Mouse (Mus musculus): ENCODE results near the gene Piezo1. TPM values are rescaled to one million over a fixed set of nuclear protein-coding genes. Genes with fewer than 3 reads are reported as not detected.
A peak's percentile ranks its signal among the peaks of the same experiment; 100 is the strongest.

Gene Piezo1
- total RNA-seq, 4 experiments from 2014 or later, result 5.6 to 6.7 (median 6.1) TPM

DNA sequence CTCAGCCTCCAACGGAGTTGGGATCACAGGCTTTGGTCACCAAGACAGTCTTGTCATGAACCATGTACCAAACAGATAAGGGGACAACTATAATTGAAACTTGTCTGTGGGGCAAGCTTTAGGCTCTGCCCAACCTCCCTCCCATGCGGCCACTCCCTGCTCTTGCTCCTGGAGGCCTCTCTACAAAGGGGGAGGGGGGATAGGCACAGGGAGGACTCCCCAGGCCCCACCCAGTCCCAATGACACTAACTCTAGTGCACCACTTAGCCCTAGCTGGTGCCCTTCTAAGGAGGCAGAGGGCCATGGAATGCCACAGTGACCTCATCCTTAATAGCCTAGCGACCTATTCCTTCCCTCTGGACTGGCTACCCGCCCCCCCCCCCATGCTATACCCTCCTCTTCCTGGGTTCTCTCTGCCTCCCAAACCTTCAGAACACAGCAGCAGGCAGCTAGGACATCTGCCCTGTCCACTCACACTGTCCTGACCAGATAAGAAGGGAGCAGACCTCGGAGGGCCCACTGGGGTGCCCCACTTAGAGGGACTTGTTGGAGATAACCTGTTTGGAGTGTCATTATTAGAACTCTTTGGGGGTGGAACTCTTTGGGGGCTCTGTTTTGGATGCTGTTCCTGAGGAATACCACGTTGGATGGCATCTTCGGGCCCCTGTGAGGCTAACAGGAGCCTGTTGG is 4.9 kb downstream of the Piezo1 start:
- no peak for DNase-seq (ENCODE audit: low spot score in 2 of 2)

- no peak for DNase-seq (ENCODE audit: low spot score in 2 of 2)
Observed at GRCm38 (mm10) chr8:122544138-122544537, 7.0 kb downstream of the Piezo1 start.

- DNase-seq (ENCODE audit: low spot score in 2 of 2), result no peak
Observed at GRCm38 (mm10) chr8:122538310-122539076, 12.6 kb downstream of the Piezo1 start.

DNA sequence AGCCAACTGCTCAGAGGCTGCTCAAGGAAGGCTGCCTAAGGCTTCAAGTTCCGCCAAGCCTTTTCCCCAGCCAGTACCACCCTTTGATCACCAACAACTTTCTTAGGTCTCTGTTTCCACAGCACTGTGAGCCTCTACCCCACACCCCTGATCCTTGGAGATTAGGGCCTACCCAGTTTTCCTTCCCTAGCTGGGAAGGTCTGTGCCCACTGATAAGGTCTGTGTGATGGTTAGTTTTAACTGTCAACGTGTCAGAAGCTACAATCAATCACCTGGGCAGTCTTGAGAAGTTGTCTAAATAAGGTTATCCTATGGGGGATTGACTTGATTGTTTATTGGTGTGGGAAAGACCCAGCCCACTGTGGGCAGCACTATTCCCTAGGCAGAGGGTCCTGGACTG is 13.3 kb downstream of the Piezo1 start:
- DNase-seq (ENCODE audit: low spot score in 2 of 2), result no peak

GRCm38 (mm10) chr8:122537033-122537432 is 14.1 kb downstream of the Piezo1 start:
- DNase-seq (ENCODE audit: low spot score in 2 of 2), result no peak

GRCm38 (mm10) chr8:122531312-122531711 is 19.8 kb downstream of the Piezo1 start:
- DNase-seq (ENCODE audit: low spot score in 2 of 2), result no peak

DNA sequence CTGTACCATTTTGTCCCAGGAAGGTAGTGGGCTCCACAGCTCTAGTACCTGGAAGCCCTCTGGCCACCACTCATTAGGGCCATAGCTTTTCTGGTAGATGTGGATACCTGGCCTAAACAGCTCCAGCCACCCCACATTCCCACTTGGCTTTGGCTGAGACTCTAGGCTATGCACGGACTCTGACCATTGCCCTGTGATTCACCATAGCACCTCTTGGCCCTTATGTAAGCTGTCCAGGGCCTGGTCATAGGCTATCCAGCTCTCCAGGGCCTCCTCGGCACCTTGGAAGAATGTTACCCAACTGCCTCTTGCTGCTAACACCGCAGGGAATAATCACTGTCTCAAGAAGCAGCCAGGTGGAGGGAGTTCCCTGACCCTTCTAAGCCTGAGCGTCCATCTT is 22.0 kb downstream of the Piezo1 start:
- DNase-seq (ENCODE audit: low spot score in 2 of 2), result no peak

DNA sequence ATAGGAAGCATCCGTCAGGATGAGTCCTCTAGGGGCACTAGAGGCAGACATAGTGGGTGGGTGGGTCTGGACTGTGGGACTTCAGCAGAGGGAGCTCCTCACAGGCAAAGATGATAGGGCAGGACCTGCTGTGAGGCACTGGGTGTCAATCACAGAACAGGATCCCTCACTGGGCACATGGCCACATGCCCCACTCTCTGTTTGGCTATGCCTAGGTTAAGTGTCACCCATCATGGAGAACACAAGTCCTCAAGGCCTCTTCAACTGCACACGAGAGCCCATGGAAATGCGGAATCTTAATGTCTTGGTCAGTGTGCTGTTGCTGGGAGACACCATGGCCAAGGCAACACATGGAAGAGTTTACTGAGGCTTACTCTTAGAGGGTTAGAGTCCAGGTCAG is 23.2 kb downstream of the Piezo1 start:
- no peak for DNase-seq (ENCODE audit: low spot score in 2 of 2)

- no peak for DNase-seq (ENCODE audit: low spot score in 2 of 2)
Observed at GRCm38 (mm10) chr8:122526526-122527170, 24.5 kb downstream of the Piezo1 start.

DNA sequence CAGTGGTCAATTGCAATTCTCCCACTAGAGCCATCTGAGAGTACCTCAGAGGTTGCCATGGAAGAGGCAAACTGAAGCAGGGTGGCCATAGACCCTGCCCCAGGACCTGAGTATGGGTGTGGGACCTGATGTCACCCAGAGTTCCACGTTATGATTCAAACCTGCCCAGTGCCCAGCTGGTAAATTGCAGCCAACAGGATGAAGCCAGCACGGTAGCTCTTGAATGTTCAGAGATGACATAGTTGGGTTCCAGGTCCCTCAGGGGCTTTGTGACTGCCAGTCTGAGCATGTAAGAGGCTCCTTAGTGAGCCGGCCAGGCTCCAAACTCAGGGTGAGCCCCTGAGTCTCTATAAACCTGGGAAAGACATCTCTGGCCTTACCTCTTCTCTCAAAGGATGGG is 25.0 kb downstream of the Piezo1 start:
- no peak for DNase-seq (ENCODE audit: low spot score in 2 of 2)

- no peak for DNase-seq (ENCODE audit: low spot score in 2 of 2)
Observed at GRCm38 (mm10) chr8:122525004-122525403, 26.1 kb downstream of the Piezo1 start.

GRCm38 (mm10) chr8:122524506-122524905 is 26.6 kb downstream of the Piezo1 start:
- DNase-seq (ENCODE audit: low spot score in 2 of 2), result no peak

DNA sequence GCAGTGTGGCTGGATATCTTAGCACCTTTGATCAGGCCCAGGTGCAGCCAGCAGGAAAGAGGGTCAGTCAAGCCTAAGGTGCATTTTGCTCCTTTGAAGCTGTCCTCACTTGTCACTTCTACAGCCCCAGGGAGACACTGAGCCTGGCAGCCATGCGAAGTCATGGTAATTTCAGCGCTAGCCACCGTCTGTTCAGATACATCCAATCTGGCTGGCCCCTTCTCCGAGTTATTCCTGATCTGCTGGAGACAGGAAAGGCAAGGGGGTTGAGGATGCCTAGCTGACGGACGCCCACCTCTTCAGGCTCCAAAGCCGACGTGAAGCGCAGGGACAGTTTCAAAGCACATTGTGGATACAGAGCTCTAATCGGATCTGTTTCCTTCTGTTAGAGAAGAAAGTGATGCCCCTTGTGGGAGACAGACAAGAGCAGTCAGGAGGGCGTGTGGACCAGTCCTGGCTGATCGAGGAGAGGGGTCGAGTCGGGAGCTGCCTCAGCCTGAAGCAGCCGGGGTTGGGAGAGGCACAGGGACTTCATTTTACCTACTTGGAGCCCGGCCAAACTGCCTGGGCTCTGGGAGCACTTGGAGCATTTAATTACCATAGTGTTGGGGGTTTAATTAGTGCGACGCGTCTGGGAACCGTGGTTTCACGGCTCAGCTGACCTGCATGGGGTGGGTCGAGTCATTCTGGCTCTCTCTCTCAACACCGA is 27.3 kb downstream of the Piezo1 start:
- DNase-seq (ENCODE audit: low spot score in 2 of 2), result no peak

GRCm38 (mm10) chr8:122522796-122523651 is 28.1 kb downstream of the Piezo1 start:
- DNase-seq (ENCODE audit: low spot score in 2 of 2), result no peak

GRCm38 (mm10) chr8:122520611-122521010 is 30.5 kb downstream of the Piezo1 start:
- DNase-seq (ENCODE audit: low spot score in 2 of 2), result no peak

DNA sequence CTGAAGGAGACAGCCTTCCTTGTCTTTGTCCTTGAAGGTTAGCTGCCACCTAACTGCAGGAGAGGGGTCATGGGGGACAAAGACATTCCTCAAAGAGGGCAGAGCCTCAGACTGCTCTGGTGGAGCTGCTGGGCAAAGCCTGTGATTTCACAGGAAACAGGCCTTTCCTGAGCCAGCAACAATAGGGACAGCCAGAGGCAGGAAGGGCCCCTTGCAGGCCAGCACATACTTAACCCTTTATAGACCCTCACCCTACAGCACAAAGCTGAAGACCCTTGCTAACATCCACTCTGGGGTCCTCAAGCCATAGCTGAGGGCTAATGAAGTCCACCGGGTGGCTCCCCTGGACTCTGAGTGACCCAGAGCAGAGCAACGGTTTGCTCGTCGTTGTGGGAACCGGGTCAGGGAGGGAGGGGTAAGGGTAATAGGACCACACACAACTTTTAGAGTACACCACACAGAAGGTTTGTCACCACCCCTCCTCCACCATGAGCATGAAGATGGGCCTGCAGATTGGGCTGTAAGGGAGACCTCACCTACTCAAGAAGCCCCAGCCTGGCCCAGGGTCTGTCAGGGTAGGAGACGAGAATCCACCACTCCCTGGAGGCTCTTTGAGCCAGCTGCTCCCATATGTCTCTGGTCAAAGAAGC is 33.5 kb downstream of the Piezo1 start:
- no peak for DNase-seq (ENCODE audit: low spot score in 2 of 2)

GRCm38 (mm10) chr8:122515699-122516098 is 35.4 kb downstream of the Piezo1 start:
- no peak for DNase-seq (ENCODE audit: low spot score in 2 of 2)

DNA sequence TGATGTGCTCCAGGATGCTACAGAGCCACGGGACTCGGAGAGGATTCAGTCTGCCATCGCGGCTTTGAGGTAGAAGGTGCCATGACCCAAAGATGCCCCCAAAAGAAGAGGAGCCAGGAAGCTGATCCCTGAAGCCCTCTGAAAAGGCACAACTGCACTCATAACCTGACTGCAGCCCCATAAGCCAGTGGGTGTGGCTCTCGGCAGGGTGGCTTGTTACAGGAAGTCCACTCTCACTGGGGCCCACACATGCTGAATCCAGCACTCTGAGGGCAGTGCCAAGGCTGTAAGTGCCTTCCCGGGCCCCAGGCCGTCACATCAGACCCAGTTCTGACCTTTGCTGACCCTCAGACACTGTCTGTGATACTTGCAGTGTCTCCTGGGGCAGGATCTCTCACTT is 38.7 kb downstream of the Piezo1 start:
- DNase-seq (ENCODE audit: low spot score in 2 of 2), result no peak

DNA sequence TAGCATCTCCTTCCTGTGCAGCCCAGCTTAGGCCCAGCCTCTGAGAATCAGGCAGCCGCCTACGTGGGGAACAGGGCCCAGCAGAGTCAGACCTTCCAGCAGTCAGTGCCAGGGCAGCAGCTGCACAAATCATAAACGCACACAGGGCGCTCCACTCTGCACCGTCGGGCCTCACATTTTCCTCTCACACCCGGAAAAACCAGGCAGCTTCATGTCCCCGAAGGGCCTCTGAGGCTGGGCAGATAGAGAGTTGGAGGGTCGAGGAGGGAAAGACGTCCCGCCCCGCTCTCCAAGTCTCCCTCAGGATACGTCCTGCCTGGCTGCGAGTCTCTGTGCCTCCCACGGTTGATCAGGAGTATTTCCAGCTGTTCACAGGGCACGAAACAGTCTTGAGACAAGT is 39.6 kb downstream of the Piezo1 start:
- DNase-seq (ENCODE audit: low spot score in 2 of 2), result no peak

- DNase-seq (ENCODE audit: low spot score in 2 of 2), result peak; percentile 44 to 56
Observed at GRCm38 (mm10) chr8:122500856-122501255, 50.3 kb downstream of the Piezo1 start.
